Comparison of ENCODE assay signal across 8 mouse cellular contexts in the genomic region with DNA sequence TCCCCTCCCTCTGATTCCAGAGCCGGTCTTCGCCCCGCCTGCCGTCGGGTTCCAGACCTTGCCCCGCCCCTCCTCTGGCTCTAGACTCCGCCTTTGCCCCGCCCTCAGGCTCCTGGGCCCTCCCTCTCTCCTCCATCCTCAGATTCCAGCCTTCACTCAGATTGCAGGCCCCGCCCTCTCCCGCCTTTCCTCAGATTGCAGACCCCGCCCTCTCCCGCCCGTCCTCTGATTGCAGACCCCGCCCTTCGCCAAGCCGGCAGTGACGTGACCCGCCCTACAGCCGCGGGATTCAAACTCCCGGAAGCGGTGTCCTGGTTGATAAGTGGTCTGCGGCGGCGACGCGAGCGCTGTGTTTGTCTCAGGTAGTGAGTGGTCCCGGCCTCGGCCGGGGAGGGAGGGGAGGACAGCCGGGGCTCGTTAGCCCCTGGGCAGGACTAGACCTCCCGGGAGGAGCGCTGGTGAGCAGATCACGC. TPM values are rescaled to one million over a fixed set of nuclear protein-coding genes. Genes with fewer than 3 reads are reported as not detected.
DNase-seq lines count a peak whose midpoint lies in the region; ATAC-seq and TF ChIP-seq lines count a peak whose summit lies in the region.

Cep55 (plus strand) TSS at position 292 of the 473 bp plus-strand sequence.

- TF ChIP-seq EP300 in ES-Bruce4 (IDR thresholded peaks at IDR 0.05; ENCODE audit: insufficient read depth, low read depth, low read length), result 0 out of 2 replicates have a peak, but pooled peaks have one; percentile 17

- peak within 1 kb of the TSS; percentile 71 for H3K27ac ChIP-seq in ES-Bruce4 (ENCODE audit: insufficient read depth, low read length)
- no peak within 1 kb of the TSS for H3K27ac ChIP-seq in forebrain, embryonic 14.5 days (ENCODE audit: low read depth, low read length)
- H3K27ac ChIP-seq in lung, embryonic 14.5 days (ENCODE audit: low read depth), result peak within 1 kb of the TSS; percentile 82
- no peak within 1 kb of the TSS for H3K27ac ChIP-seq in olfactory bulb, adult 2 months (ENCODE audit: insufficient read depth, low read depth, low read length)
- H3K27ac ChIP-seq in thymus, adult 2 months (ENCODE audit: control insufficient read depth, insufficient read depth, low read length), result no peak within 1 kb of the TSS; the same call in 1 of the 2 replicates

- under 1% methylated on average over 35 of the region's 36 CpGs for WGBS in forebrain, embryonic 14.5 days
- under 1% methylated on average over 33 of the region's 36 CpGs for WGBS in lung, embryonic 14.5 days
- whole genome bisulfite sequencing in olfactory bulb, adult 2 months, result under 1% methylated on average over 36 of the region's 36 CpGs
- WGBS in thymus, adult 2 months, result 1% methylated on average over 35 of the region's 36 CpGs

- DNase-seq in forebrain, embryonic 14.5 days (ENCODE audit: low spot score), result peak; percentile 99
- peak; percentile 94 to 96 for DNase-seq in heart, postnatal 14 days
- DNase-seq in layer of hippocampus, adult 11-12 months (ENCODE audit: low spot score), result peak; percentile 94
- peak; percentile 99 for DNase-seq in lung, embryonic 14.5 days
- DNase-seq in thymus, adult 2 months, result peak; percentile 97

- intact Hi-C loops in heart, postnatal 14 days (cut with DNase I), result no loop called here

- H3K36me3 ChIP-seq in ES-Bruce4 (ENCODE audit: control insufficient read depth, insufficient read depth, low read length, poor library complexity, severe bottlenecking), result peaks cover 27% of the 10 kb centered on the region
- H3K36me3 ChIP-seq in forebrain, embryonic 14.5 days (ENCODE audit: control insufficient read depth, insufficient read depth, low read length), result peaks cover 6% of the 10 kb centered on the region; the same call in 1 of the 2 replicates
- H3K36me3 ChIP-seq in lung, embryonic 14.5 days (ENCODE audit: insufficient read depth), result peaks cover 26% of the 10 kb centered on the region
- no peaks in the 10 kb centered on the region; the same call in 1 of the 2 replicates for H3K36me3 ChIP-seq in thymus, adult 2 months (ENCODE audit: control insufficient read depth, insufficient read depth, low read length)

- peak; percentile 69 for TF ChIP-seq POLR2A in ES-Bruce4 (IDR thresholded peaks at IDR 0.05; ENCODE audit: insufficient read depth, low read length)
- no peak for TF ChIP-seq POLR2A in olfactory bulb, adult 2 months (IDR thresholded peaks at IDR 0.05; ENCODE audit: insufficient read depth, low read depth, low read length)
- no peak for TF ChIP-seq POLR2A in thymus, adult 2 months (IDR thresholded peaks at IDR 0.05; ENCODE audit: control insufficient read depth, extremely low read depth, insufficient read depth, low read length, poor library complexity)

- peak; percentile 85 for ATAC-seq in cerebellum, adult (ENCODE audit: insufficient number of reproducible peaks, low FRiP score, low TSS enrichment)
- ATAC-seq in forebrain, embryonic 14.5 days, result peak; percentile 95
- peak; percentile 94 for ATAC-seq in lung, embryonic 14.5 days (ENCODE audit: insufficient read depth)

- peak within 1 kb of the TSS; percentile 88 for H3K9ac ChIP-seq in ES-Bruce4 (ENCODE audit: low read depth, poor library complexity, severe bottlenecking)
- H3K9ac ChIP-seq in forebrain, embryonic 14.5 days (ENCODE audit: low read length), result peak within 1 kb of the TSS; percentile 68
- H3K9ac ChIP-seq in lung, embryonic 14.5 days, result peak within 1 kb of the TSS; percentile 67

- no peaks in the 10 kb centered on the region for H3K27me3 ChIP-seq in ES-Bruce4 (ENCODE audit: control insufficient read depth, insufficient read depth, low read length, poor library complexity, severe bottlenecking)
- no peaks in the 10 kb centered on the region for H3K27me3 ChIP-seq in forebrain, embryonic 14.5 days (replicated peaks; ENCODE audit: control insufficient read depth, insufficient read depth, low read length)
- H3K27me3 ChIP-seq in lung, embryonic 14.5 days (ENCODE audit: insufficient read depth, low read length), result no peaks in the 10 kb centered on the region
- no peaks in the 10 kb centered on the region for H3K27me3 ChIP-seq in thymus, adult 2 months (ENCODE audit: control insufficient read depth, insufficient read depth, low read length)

- no peaks in the 10 kb centered on the region for H3K4me1 ChIP-seq in ES-Bruce4 (ENCODE audit: control insufficient read depth, insufficient read depth, low read length)
- peaks cover 8% of the 10 kb centered on the region; the same call in 1 of the 2 replicates for H3K4me1 ChIP-seq in forebrain, embryonic 14.5 days (ENCODE audit: control insufficient read depth, insufficient read depth, low read length)
- peaks cover 2% of the 10 kb centered on the region; the same call in 1 of the 2 replicates for H3K4me1 ChIP-seq in lung, embryonic 14.5 days (ENCODE audit: insufficient read depth)
- H3K4me1 ChIP-seq in olfactory bulb, adult 2 months (ENCODE audit: control insufficient read depth, insufficient read depth, low read length), result peaks cover 2% of the 10 kb centered on the region
- peaks cover 6% of the 10 kb centered on the region for H3K4me1 ChIP-seq in thymus, adult 2 months (replicated peaks; ENCODE audit: control insufficient read depth, insufficient read depth, low read length)

- TF ChIP-seq CTCF in ES-Bruce4 (IDR thresholded peaks at IDR 0.05; ENCODE audit: low read depth, low read length), result no peak
- no peak for TF ChIP-seq CTCF in lung, embryonic 14.5 days (IDR thresholded peaks at IDR 0.05; ENCODE audit: low read depth)
- TF ChIP-seq CTCF in olfactory bulb, adult 2 months (IDR thresholded peaks at IDR 0.05; ENCODE audit: insufficient read depth, low read depth, low read length), result no peak
- no peak for TF ChIP-seq CTCF in thymus, adult 2 months (IDR thresholded peaks at IDR 0.05; ENCODE audit: borderline replicate concordance, control insufficient read depth, extremely low read depth, insufficient read depth, low read length, poor library complexity)

- no peaks in the 10 kb centered on the region for H3K9me3 ChIP-seq in ES-Bruce4 (replicated peaks; ENCODE audit: control insufficient read depth, insufficient read depth, low read length, poor library complexity, severe bottlenecking)
- H3K9me3 ChIP-seq in forebrain, embryonic 14.5 days (replicated peaks; ENCODE audit: control insufficient read depth, low read length), result no peaks in the 10 kb centered on the region
- no peaks in the 10 kb centered on the region for H3K9me3 ChIP-seq in lung, embryonic 14.5 days (ENCODE audit: low read depth, low read length)

- peak within 1 kb of the TSS; percentile 76 for H3K4me2 ChIP-seq in forebrain, embryonic 14.5 days (ENCODE audit: low read length)
- H3K4me2 ChIP-seq in lung, embryonic 14.5 days, result peak within 1 kb of the TSS; percentile 74

- H3K4me3 ChIP-seq in ES-Bruce4 (ENCODE audit: low read depth, low read length), result peak within 1 kb of the TSS; percentile 86
- peak within 1 kb of the TSS; percentile 65 for H3K4me3 ChIP-seq in forebrain, embryonic 14.5 days (ENCODE audit: low read depth, low read length)
- H3K4me3 ChIP-seq in lung, embryonic 14.5 days (ENCODE audit: low read depth, low read length), result peak within 1 kb of the TSS; percentile 52
- peak within 1 kb of the TSS; percentile 82 for H3K4me3 ChIP-seq in olfactory bulb, adult 2 months (ENCODE audit: insufficient read depth, low read depth, low read length)
- H3K4me3 ChIP-seq in thymus, adult 2 months (ENCODE audit: control insufficient read depth, insufficient read depth, low read length), result peak within 1 kb of the TSS; percentile 82

RNA-seq across cellular contexts. Expression of gene Cep55, which starts in this region (rescaled TPM):
- polyA plus RNA-seq in ES-Bruce4 (2011; ENCODE audit: insufficient read depth, insufficient read length, low read depth, missing spikeins), result 70.4 and 75.1 TPM in 2 replicates
- 21.2 and 21.8 TPM in 2 replicates for polyA plus RNA-seq in forebrain, embryonic 14.5 days (2014; fragmentation: Nextera tagmentation; extraction: Ambion mirVana)
- total RNA-seq in heart, postnatal 14 days (2021), result 1 to 10 TPM; 2.5 to 3.5 TPM
- 44.5 and 47.7 TPM in 2 replicates for polyA plus RNA-seq in lung, embryonic 14.5 days (2014; fragmentation: Nextera tagmentation; extraction: Ambion mirVana)
- not detected in 2 replicates for polyA plus RNA-seq in olfactory bulb, adult 2 months (2012; ENCODE audit: insufficient read depth, insufficient read length, low replicate concordance, missing spikeins)
- 8.4 and 10.4 TPM in 2 replicates for polyA plus RNA-seq in thymus, adult 2 months (2012; rRNA removed)

Comparison
In these comparisons a context has a peak if more than half of its experiments do, and no peak if none do; other contexts are left out.
1. H3K27ac ChIP-seq: peak in ES-Bruce4 (single experiment) and lung, embryonic 14.5 days (single experiment); none in forebrain, embryonic 14.5 days (single experiment), olfactory bulb, adult 2 months (single experiment) and thymus, adult 2 months (single experiment).
2. Peak in every context shown above with its lines, with median percentiles within 50 percentile points of each other: H3K4me3 ChIP-seq, H3K9ac ChIP-seq, ATAC-seq and DNase-seq.